Mouse (Mus musculus): Measurements from ENCODE around the gene Lpar6.

DNA sequence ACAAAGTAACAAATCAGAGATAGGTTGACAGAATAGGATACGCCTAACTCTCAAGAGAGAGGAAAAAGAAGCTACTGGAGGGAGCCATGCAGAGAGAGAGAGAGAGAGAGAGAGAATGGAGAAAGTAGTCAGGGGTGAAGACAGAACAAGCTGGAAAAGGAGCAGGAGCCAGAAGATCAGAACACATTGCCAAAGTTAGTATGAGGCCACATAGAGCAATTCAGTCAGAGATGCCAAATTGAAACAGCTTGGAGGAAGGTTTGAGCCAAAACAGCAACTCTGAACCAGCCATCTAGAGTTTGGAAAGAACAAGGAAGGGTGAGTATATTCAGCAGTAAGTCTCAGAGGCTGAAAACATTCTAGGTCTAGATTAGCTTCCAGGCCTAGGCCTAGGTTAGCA lies 20.6 kb upstream of the Lpar6 start:
- TF ChIP-seq POLR2A (IDR thresholded peaks at IDR 0.05; ENCODE audit: low read depth, low read length) (no peak), CTCF (IDR thresholded peaks at IDR 0.05; ENCODE audit: borderline replicate concordance, insufficient read depth, low read length) (no peak)
